Mouse (Mus musculus): ENCODE measurements at regions not wholly inside any gene's neighbourhood (a gene's known extent, or its start where the extent isn't known, plus 50 kb on each side); places are given as distances from the start of the nearest gene placed in this dataset.

- no peak for ATAC-seq
These were observed 242.2 kb downstream of the Npr3 start for GRCm38 (mm10) chr15:11664839-11665379.

GRCm38 (mm10) chr15:11655168-11655567 is 251.9 kb downstream of the Npr3 start:
- no peaks in the 10 kb centered on the region for H3K9me3 ChIP-seq (ENCODE audit: control insufficient read depth)

More at GRCm38 (mm10) chr15:11664839-11665379, 242.2 kb downstream of the Npr3 start:
- H3K27ac ChIP-seq (ENCODE audit: low read depth, low read length): no peak overlapping the region
- no peaks in the 10 kb centered on the region for H3K27me3 ChIP-seq (replicated peaks; ENCODE audit: control insufficient read depth, insufficient read depth, low read length)
- no peak for TF ChIP-seq CTCF (IDR thresholded peaks at IDR 0.05; ENCODE audit: low read depth)
- no peaks in the 10 kb centered on the region for H3K36me3 ChIP-seq (ENCODE audit: control insufficient read depth, insufficient read depth)
- H3K9me3 ChIP-seq (ENCODE audit: control insufficient read depth): no peaks in the 10 kb centered on the region
- no peak overlapping the region for H3K9ac ChIP-seq (ENCODE audit: low read depth, low read length)
- no peaks in the 10 kb centered on the region for H3K4me1 ChIP-seq (replicated peaks; ENCODE audit: control insufficient read depth, insufficient read depth, low read length)
- H3K4me3 ChIP-seq (ENCODE audit: low read depth, low read length): no peak overlapping the region
- H3K4me2 ChIP-seq (replicated peaks; ENCODE audit: low read depth): no peak overlapping the region
- WGBS: 75% methylated on average over 5 of the region's 5 CpGs

GRCm38 (mm10) chr15:11646241-11646640 is 246.8 kb upstream of the Tars start:
- Histone ChIP-seq H3K4me3 (ENCODE audit: low read depth, low read length) (no peak overlapping the region), H3K9me3 (ENCODE audit: control insufficient read depth) (no peaks in the 10 kb centered on the region), H3K9ac (ENCODE audit: low read depth, low read length) (no peak overlapping the region), H3K36me3 (ENCODE audit: control insufficient read depth, insufficient read depth) (no peaks in the 10 kb centered on the region), H3K27me3 (replicated peaks; ENCODE audit: control insufficient read depth, insufficient read depth, low read length) (no peaks in the 10 kb centered on the region), H3K4me2 (replicated peaks; ENCODE audit: low read depth) (no peak overlapping the region), H3K27ac (ENCODE audit: low read depth, low read length) (no peak overlapping the region), H3K4me1 (replicated peaks; ENCODE audit: control insufficient read depth, insufficient read depth, low read length) (no peaks in the 10 kb centered on the region)
- TF ChIP-seq CTCF (IDR thresholded peaks at IDR 0.05; ENCODE audit: low read depth): no peak
- WGBS: 88% methylated on average over 6 of the region's 6 CpGs
- ATAC-seq: no peak

More at GRCm38 (mm10) chr15:11655168-11655567, 251.9 kb downstream of the Npr3 start:
- 90% methylated on average over 3 of the region's 3 CpGs for WGBS
- no peak for TF ChIP-seq CTCF (IDR thresholded peaks at IDR 0.05; ENCODE audit: low read depth)
- H3K4me1 ChIP-seq (replicated peaks; ENCODE audit: control insufficient read depth, insufficient read depth, low read length): no peaks in the 10 kb centered on the region
- H3K36me3 ChIP-seq (ENCODE audit: control insufficient read depth, insufficient read depth): no peaks in the 10 kb centered on the region
- no peak overlapping the region for H3K27ac ChIP-seq (ENCODE audit: low read depth, low read length)
- H3K27me3 ChIP-seq (replicated peaks; ENCODE audit: control insufficient read depth, insufficient read depth, low read length): no peaks in the 10 kb centered on the region
- no peak for ATAC-seq
- H3K4me3 ChIP-seq (ENCODE audit: low read depth, low read length): no peak overlapping the region
- H3K4me2 ChIP-seq (replicated peaks; ENCODE audit: low read depth): no peak overlapping the region
- H3K9ac ChIP-seq (ENCODE audit: low read depth, low read length): no peak overlapping the region

- Histone ChIP-seq H3K9ac (ENCODE audit: low read depth, low read length) (no peak overlapping the region), H3K4me3 (ENCODE audit: low read depth, low read length) (no peak overlapping the region), H3K27me3 (replicated peaks; ENCODE audit: control insufficient read depth, insufficient read depth, low read length) (no peaks in the 10 kb centered on the region), H3K27ac (ENCODE audit: low read depth, low read length) (no peak overlapping the region), H3K4me1 (replicated peaks; ENCODE audit: control insufficient read depth, insufficient read depth, low read length) (no peaks in the 10 kb centered on the region), H3K9me3 (ENCODE audit: control insufficient read depth) (no peaks in the 10 kb centered on the region), H3K4me2 (replicated peaks; ENCODE audit: low read depth) (no peak overlapping the region), H3K36me3 (ENCODE audit: control insufficient read depth, insufficient read depth) (no peaks in the 10 kb centered on the region)
- WGBS: 70% methylated on average over 7 of the region's 7 CpGs
- ATAC-seq: no peak
- no peak for TF ChIP-seq CTCF (IDR thresholded peaks at IDR 0.05; ENCODE audit: low read depth)
These were observed 245.3 kb upstream of the Tars start for GRCm38 (mm10) chr15:11644779-11645178.

GRCm38 (mm10) chr15:11630654-11631053 is 231.2 kb upstream of the Tars start:
- Histone ChIP-seq H3K4me3 (ENCODE audit: low read depth, low read length) (no peak overlapping the region), H3K27ac (ENCODE audit: low read depth, low read length) (no peak overlapping the region), H3K9ac (ENCODE audit: low read depth, low read length) (no peak overlapping the region), H3K27me3 (replicated peaks; ENCODE audit: control insufficient read depth, insufficient read depth, low read length) (no peaks in the 10 kb centered on the region), H3K9me3 (ENCODE audit: control insufficient read depth) (no peaks in the 10 kb centered on the region), H3K4me2 (replicated peaks; ENCODE audit: low read depth) (no peak overlapping the region), H3K4me1 (replicated peaks; ENCODE audit: control insufficient read depth, insufficient read depth, low read length) (no peaks in the 10 kb centered on the region), H3K36me3 (ENCODE audit: control insufficient read depth, insufficient read depth) (no peaks in the 10 kb centered on the region)
- no peak for TF ChIP-seq CTCF (IDR thresholded peaks at IDR 0.05; ENCODE audit: low read depth)
- WGBS: 89% methylated on average over 2 of the region's 2 CpGs
- ATAC-seq: no peak

GRCm38 (mm10) chr15:11626433-11626832 is 227.0 kb upstream of the Tars start:
- H3K27ac ChIP-seq (ENCODE audit: low read depth, low read length): no peak overlapping the region
- no peaks in the 10 kb centered on the region for H3K36me3 ChIP-seq (ENCODE audit: control insufficient read depth, insufficient read depth)
- H3K27me3 ChIP-seq (replicated peaks; ENCODE audit: control insufficient read depth, insufficient read depth, low read length): no peaks in the 10 kb centered on the region
- no peak for TF ChIP-seq CTCF (IDR thresholded peaks at IDR 0.05; ENCODE audit: low read depth)
- no peak overlapping the region for H3K9ac ChIP-seq (ENCODE audit: low read depth, low read length)
- H3K4me2 ChIP-seq (replicated peaks; ENCODE audit: low read depth): no peak overlapping the region
- no peaks in the 10 kb centered on the region for H3K9me3 ChIP-seq (ENCODE audit: control insufficient read depth)
- no peak for ATAC-seq
- no peaks in the 10 kb centered on the region for H3K4me1 ChIP-seq (replicated peaks; ENCODE audit: control insufficient read depth, insufficient read depth, low read length)
- no peak overlapping the region for H3K4me3 ChIP-seq (ENCODE audit: low read depth, low read length)
- 58% methylated on average over 9 of the region's 9 CpGs for WGBS

- H3K9me3 ChIP-seq (ENCODE audit: control insufficient read depth): no peaks in the 10 kb centered on the region
- no peak overlapping the region for H3K9ac ChIP-seq (ENCODE audit: low read depth, low read length)
- H3K4me2 ChIP-seq (replicated peaks; ENCODE audit: low read depth): no peak overlapping the region
- no peak overlapping the region for H3K27ac ChIP-seq (ENCODE audit: low read depth, low read length)
- no peak overlapping the region for H3K4me3 ChIP-seq (ENCODE audit: low read depth, low read length)
- H3K36me3 ChIP-seq (ENCODE audit: control insufficient read depth, insufficient read depth): no peaks in the 10 kb centered on the region
- TF ChIP-seq CTCF (IDR thresholded peaks at IDR 0.05; ENCODE audit: low read depth): no peak
- 40% methylated on average over 3 of the region's 3 CpGs for whole genome bisulfite sequencing
- ATAC-seq: no peak
- no peaks in the 10 kb centered on the region for H3K4me1 ChIP-seq (replicated peaks; ENCODE audit: control insufficient read depth, insufficient read depth, low read length)
- H3K27me3 ChIP-seq (replicated peaks; ENCODE audit: control insufficient read depth, insufficient read depth, low read length): no peaks in the 10 kb centered on the region
These were observed 213.0 kb upstream of the Tars start for GRCm38 (mm10) chr15:11612416-11612815.
